Mouse (Mus musculus): Measurements from ENCODE around the gene Adam1b. TPM values are rescaled to one million over a fixed set of nuclear protein-coding genes. Genes with fewer than 3 reads are reported as not detected.
A peak's percentile ranks its signal among the peaks of the same experiment; 100 is the strongest.

The Adam1b gene
- not detected in 2 replicates for polyA plus RNA-seq (2014; fragmentation: Nextera tagmentation; extraction: Ambion mirVana)

GRCm38 (mm10) chr5:121503231-121503630 lies at the start of gene Adam1b:
Adam1b (minus strand) TSS chr5:121503435.
- H3K9me3 ChIP-seq (replicated peaks; ENCODE audit: control insufficient read depth, low read length) = no peaks in the 10 kb centered on the region
- DNase-seq (ENCODE audit: low spot score) = no peak
- H3K4me3 ChIP-seq (ENCODE audit: low read depth, low read length) = no peak within 1 kb of the TSS
- ATAC-seq (replicated peaks; ENCODE audit: insufficient number of reproducible peaks, low FRiP score, low TSS enrichment, low read depth) = no peak
- WGBS = 81% methylated on average over 3 of the region's 3 CpGs
- H3K27ac ChIP-seq (replicated peaks; ENCODE audit: low read depth, low read length) = no peak within 1 kb of the TSS
- H3K36me3 ChIP-seq (replicated peaks; ENCODE audit: control insufficient read depth, insufficient read depth, low read depth, low read length) = no peaks in the 10 kb centered on the region
- no peak within 1 kb of the TSS for H3K4me2 ChIP-seq (ENCODE audit: low read depth, low read length)
- no peak within 1 kb of the TSS for H3K9ac ChIP-seq (replicated peaks; ENCODE audit: low read length)
- H3K27me3 ChIP-seq (ENCODE audit: control insufficient read depth, insufficient read depth, low read length) = no peaks in the 10 kb centered on the region
- no peaks in the 10 kb centered on the region for H3K4me1 ChIP-seq (ENCODE audit: control insufficient read depth, insufficient read depth, low read length)

- Histone ChIP-seq H3K36me3 (replicated peaks; ENCODE audit: control insufficient read depth, insufficient read depth, low read depth, low read length) (no peaks in the 10 kb centered on the region), H3K4me2 (ENCODE audit: low read depth, low read length) (no peak overlapping the region), H3K27ac (replicated peaks; ENCODE audit: low read depth, low read length) (no peak overlapping the region), H3K9ac (replicated peaks; ENCODE audit: low read length) (no peak overlapping the region), H3K4me1 (ENCODE audit: control insufficient read depth, insufficient read depth, low read length) (no peaks in the 10 kb centered on the region), H3K9me3 (replicated peaks; ENCODE audit: control insufficient read depth, low read length) (no peaks in the 10 kb centered on the region), H3K4me3 (ENCODE audit: low read depth, low read length) (no peak overlapping the region), H3K27me3 (ENCODE audit: control insufficient read depth, insufficient read depth, low read length) (no peaks in the 10 kb centered on the region)
- 88% methylated on average over 7 of the region's 7 CpGs for WGBS
- no peak for ATAC-seq (replicated peaks; ENCODE audit: insufficient number of reproducible peaks, low FRiP score, low TSS enrichment, low read depth)
- DNase-seq (ENCODE audit: low spot score) = no peak
These were observed 46.0 kb upstream of the Adam1b start for GRCm38 (mm10) chr5:121549196-121549595.

DNA sequence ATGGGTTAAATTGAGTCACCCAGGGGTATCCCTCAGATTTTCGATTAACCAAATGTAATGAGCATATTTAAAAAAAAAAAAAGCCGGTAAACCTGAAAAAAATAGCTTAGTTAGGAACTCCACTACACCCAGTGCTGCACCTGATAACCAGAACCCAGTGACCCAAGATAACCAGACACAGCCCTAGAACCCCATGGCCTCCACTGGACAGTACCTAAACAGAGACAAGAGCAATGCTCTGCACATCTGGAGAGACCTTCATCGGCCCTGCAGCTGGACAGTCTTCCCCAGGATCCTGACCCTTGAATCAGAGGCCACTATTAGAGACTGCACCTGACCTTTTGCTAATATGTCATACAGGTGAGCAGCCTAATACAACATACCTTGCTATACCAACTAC lies 43.8 kb upstream of the Adam1b start:
- no peak overlapping the region for H3K4me3 ChIP-seq (ENCODE audit: low read depth, low read length)
- no peak for DNase-seq (ENCODE audit: low spot score)
- H3K4me1 ChIP-seq (ENCODE audit: control insufficient read depth, insufficient read depth, low read length) = no peaks in the 10 kb centered on the region
- no peaks in the 10 kb centered on the region for H3K9me3 ChIP-seq (replicated peaks; ENCODE audit: control insufficient read depth, low read length)
- no peaks in the 10 kb centered on the region for H3K36me3 ChIP-seq (replicated peaks; ENCODE audit: control insufficient read depth, insufficient read depth, low read depth, low read length)
- H3K4me2 ChIP-seq (ENCODE audit: low read depth, low read length) = no peak overlapping the region
- no peak for ATAC-seq (replicated peaks; ENCODE audit: insufficient number of reproducible peaks, low FRiP score, low TSS enrichment, low read depth)
- 95% methylated on average over 3 of the region's 3 CpGs for WGBS
- no peak overlapping the region for H3K27ac ChIP-seq (replicated peaks; ENCODE audit: low read depth, low read length)
- H3K27me3 ChIP-seq (ENCODE audit: control insufficient read depth, insufficient read depth, low read length) = no peaks in the 10 kb centered on the region
- H3K9ac ChIP-seq (replicated peaks; ENCODE audit: low read length) = no peak overlapping the region

GRCm38 (mm10) chr5:121546530-121546895 lies 43.3 kb upstream of the Adam1b start:
- DNase-seq (ENCODE audit: low spot score) (peak; percentile 67), ATAC-seq (replicated peaks; ENCODE audit: insufficient number of reproducible peaks, low FRiP score, low TSS enrichment, low read depth) (no peak)
- Histone ChIP-seq H3K4me3 (ENCODE audit: low read depth, low read length) (peak overlapping the region; percentile 72), H3K27ac (replicated peaks; ENCODE audit: low read depth, low read length) (peak overlapping the region; percentile 89; the same call in 1 of the 2 replicates), H3K36me3 (replicated peaks; ENCODE audit: control insufficient read depth, insufficient read depth, low read depth, low read length) (no peaks in the 10 kb centered on the region), H3K27me3 (ENCODE audit: control insufficient read depth, insufficient read depth, low read length) (no peaks in the 10 kb centered on the region), H3K4me1 (ENCODE audit: control insufficient read depth, insufficient read depth, low read length) (no peaks in the 10 kb centered on the region), H3K4me2 (ENCODE audit: low read depth, low read length) (peak overlapping the region; percentile 45), H3K9ac (replicated peaks; ENCODE audit: low read length) (peak overlapping the region; percentile 80), H3K9me3 (replicated peaks; ENCODE audit: control insufficient read depth, low read length) (no peaks in the 10 kb centered on the region)
- 43% methylated on average over 6 of the region's 6 CpGs for WGBS

DNA sequence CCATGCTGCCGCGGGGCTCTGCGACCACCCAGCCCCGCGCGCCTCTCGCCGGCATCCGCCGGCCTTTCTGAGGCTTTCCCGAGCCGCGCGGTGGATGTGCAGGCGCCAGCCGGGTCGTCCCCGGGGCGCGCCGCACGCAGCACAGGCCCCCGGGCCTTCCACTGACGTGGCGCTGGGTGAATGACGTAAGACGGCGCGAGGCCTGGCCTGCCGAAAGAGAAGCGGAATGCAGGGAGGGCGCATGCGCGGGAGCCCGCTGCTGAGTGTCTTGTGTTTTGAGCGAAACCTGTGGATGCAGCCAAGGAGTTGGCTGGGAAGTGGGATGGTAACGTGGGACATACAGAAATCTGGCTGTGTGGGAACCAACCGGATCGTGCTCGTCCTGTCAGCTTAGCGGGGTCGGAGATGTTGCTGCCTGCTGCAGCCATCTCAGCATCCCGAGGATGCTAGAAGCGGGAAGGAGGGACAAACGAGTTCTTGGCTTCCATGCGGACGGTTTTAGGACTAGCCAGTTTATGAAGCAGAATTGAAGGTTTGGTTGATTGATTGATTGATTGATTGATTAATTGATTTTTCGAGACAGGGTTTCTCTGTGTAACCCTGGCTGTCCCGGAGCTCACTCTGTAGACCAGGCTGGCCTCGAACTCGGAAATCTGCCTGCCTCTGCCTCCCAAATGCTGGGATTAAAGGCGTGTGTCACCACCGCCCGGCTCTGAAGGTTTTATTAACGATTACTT lies 42.7 kb upstream of the Adam1b start, which contains the start of gene Mapkapk5:
Gene Mapkapk5 (minus strand): TSS at position 113 of the 737 bp plus-strand sequence.
- 2% methylated on average over 53 of the region's 55 CpGs for WGBS

DNA sequence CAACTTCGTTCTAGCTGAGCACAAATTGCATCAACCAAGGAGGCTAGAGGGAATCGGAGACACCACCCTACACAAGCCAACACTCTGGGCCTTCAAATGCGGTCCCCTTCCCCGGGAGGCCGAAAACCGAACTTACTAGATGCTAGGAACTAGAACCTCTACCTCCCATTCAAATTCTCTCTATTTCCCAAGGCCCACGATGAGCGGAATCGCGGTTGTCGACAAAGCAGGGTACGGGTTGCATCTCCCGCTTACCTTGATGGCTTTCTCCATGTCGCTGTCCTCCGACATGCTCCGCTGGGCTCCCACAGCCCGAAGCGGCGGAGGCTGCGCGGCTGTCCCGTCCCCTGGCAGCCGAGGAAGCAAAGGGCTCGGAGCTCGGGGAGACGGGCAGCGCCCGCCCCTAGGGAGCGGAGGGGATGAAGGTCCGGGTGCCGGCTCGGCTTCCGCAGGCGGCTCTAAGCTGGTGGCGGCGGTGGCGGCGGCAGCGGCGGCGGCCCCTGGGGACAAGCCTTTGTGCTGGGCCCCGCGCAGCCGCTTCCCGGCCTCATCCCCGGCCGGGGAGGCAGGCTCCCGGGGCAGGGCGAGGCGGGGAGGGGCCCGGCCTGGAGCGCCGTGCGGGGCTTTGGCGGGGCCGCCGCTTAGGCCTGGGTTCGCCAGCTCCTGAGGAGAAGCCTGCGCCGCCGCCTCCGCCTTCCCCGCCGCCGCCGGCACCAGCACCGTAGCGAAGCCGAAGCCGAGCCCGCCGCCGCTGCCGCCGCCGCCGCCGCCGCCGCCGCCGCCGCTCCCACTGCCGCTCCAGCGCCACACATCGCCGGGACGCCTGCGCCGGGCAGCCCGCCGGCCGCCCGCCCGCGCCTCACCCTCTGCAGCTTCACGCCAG lies 41.9 kb upstream of the Adam1b start, which contains the start of the genes Adam1a and Gm42878:
Gene Adam1a (minus strand): TSS at position 573 of the 883 bp plus-strand sequence.
Gene Gm42878 (minus strand): TSS at position 573 of the 883 bp plus-strand sequence.
- ATAC-seq (replicated peaks; ENCODE audit: insufficient number of reproducible peaks, low FRiP score, low TSS enrichment, low read depth) (peak; percentile 49; the same call in 1 of the 2 replicates), DNase-seq (ENCODE audit: low spot score) (peak; percentile 37)
- Histone ChIP-seq H3K9ac (replicated peaks; ENCODE audit: low read length) (peak within 1 kb of the TSS; percentile 80), H3K36me3 (replicated peaks; ENCODE audit: control insufficient read depth, insufficient read depth, low read depth, low read length) (no peaks in the 10 kb centered on the region), H3K27me3 (ENCODE audit: control insufficient read depth, insufficient read depth, low read length) (no peaks in the 10 kb centered on the region), H3K4me2 (ENCODE audit: low read depth, low read length) (peak within 1 kb of the TSS; percentile 87), H3K27ac (replicated peaks; ENCODE audit: low read depth, low read length) (peak within 1 kb of the TSS; percentile 89), H3K4me3 (ENCODE audit: low read depth, low read length) (peak within 1 kb of the TSS; percentile 72), H3K9me3 (replicated peaks; ENCODE audit: control insufficient read depth, low read length) (no peaks in the 10 kb centered on the region), H3K4me1 (ENCODE audit: control insufficient read depth, insufficient read depth, low read length) (no peaks in the 10 kb centered on the region)
- 1% methylated on average over 58 of the region's 97 CpGs for WGBS

More for the DNA sequence above, 42.7 kb upstream of the Adam1b start, which contains the start of gene Mapkapk5:
- Histone ChIP-seq H3K4me3 (ENCODE audit: low read depth, low read length) (peak within 1 kb of the TSS; percentile 72), H3K36me3 (replicated peaks; ENCODE audit: control insufficient read depth, insufficient read depth, low read depth, low read length) (no peaks in the 10 kb centered on the region), H3K4me2 (ENCODE audit: low read depth, low read length) (peak within 1 kb of the TSS; percentile 87), H3K9ac (replicated peaks; ENCODE audit: low read length) (peak within 1 kb of the TSS; percentile 80), H3K27me3 (ENCODE audit: control insufficient read depth, insufficient read depth, low read length) (no peaks in the 10 kb centered on the region), H3K4me1 (ENCODE audit: control insufficient read depth, insufficient read depth, low read length) (no peaks in the 10 kb centered on the region), H3K9me3 (replicated peaks; ENCODE audit: control insufficient read depth, low read length) (no peaks in the 10 kb centered on the region), H3K27ac (replicated peaks; ENCODE audit: low read depth, low read length) (peak within 1 kb of the TSS; percentile 89)
- DNase-seq (ENCODE audit: low spot score) (peak; percentile 97), ATAC-seq (replicated peaks; ENCODE audit: insufficient number of reproducible peaks, low FRiP score, low TSS enrichment, low read depth) (peak; percentile 93)

- WGBS = 83% methylated on average over 3 of the region's 3 CpGs
- H3K36me3 ChIP-seq (replicated peaks; ENCODE audit: control insufficient read depth, insufficient read depth, low read depth, low read length) = no peaks in the 10 kb centered on the region
- no peaks in the 10 kb centered on the region for H3K9me3 ChIP-seq (replicated peaks; ENCODE audit: control insufficient read depth, low read length)
- ATAC-seq (replicated peaks; ENCODE audit: insufficient number of reproducible peaks, low FRiP score, low TSS enrichment, low read depth) = no peak
- no peak overlapping the region for H3K27ac ChIP-seq (replicated peaks; ENCODE audit: low read depth, low read length)
- no peak overlapping the region for H3K9ac ChIP-seq (replicated peaks; ENCODE audit: low read length)
- H3K4me1 ChIP-seq (ENCODE audit: control insufficient read depth, insufficient read depth, low read length) = no peaks in the 10 kb centered on the region
- H3K4me2 ChIP-seq (ENCODE audit: low read depth, low read length) = no peak overlapping the region
- no peak for DNase-seq (ENCODE audit: low spot score)
- H3K4me3 ChIP-seq (ENCODE audit: low read depth, low read length) = no peak overlapping the region
- no peaks in the 10 kb centered on the region for H3K27me3 ChIP-seq (ENCODE audit: control insufficient read depth, insufficient read depth, low read length)
These were observed 40.1 kb upstream of the Adam1b start for GRCm38 (mm10) chr5:121543370-121543769.
